Mouse (Mus musculus): Measurements from ENCODE around the gene Akt2. TPM values are rescaled to one million over a fixed set of nuclear protein-coding genes. Genes with fewer than 3 reads are reported as not detected.

Gene Akt2
- polyA plus RNA-seq, 1 experiment from 2014 or later: 75.3 TPM

DNA sequence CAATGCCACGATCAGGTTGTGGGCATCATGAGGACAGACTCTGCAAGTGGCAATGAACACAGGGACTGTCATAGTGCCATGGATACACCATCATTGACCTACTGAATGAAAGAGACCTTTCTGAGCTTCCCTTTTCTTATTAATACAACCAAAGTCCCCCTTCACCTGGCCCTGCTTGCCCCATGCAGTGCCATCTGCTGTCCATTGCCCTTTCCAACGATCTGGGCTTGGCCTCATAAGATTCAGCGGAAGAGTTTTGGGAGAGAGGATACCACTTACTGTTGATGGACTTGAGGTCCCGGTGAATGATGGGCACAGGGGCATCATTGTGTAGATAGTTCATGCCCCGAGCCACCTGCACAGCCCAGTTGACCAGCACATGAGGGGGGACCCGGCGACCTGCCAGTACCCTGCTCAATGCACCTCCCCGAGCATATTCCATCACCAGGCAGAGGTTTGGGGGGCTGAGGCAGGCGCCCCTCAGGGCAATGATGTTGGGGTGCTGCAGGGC is 81.8 kb downstream of the Akt2 start:
- 53% methylated on average over 9 of the region's 9 CpGs for WGBS
- 0 out of 2 replicates have a peak, but pooled peaks cover 5% of the 10 kb centered on the region for H3K36me3 ChIP-seq (ENCODE audit: insufficient read depth, low read length)
- TF ChIP-seq CTCF (IDR thresholded peaks at IDR 0.05; ENCODE audit: low read depth): peak; percentile 38; the same call in 1 of the 2 replicates
- peaks cover 11% of the 10 kb centered on the region; the same call in 1 of the 2 replicates for H3K4me1 ChIP-seq (replicated peaks; ENCODE audit: insufficient read depth, low read length)
- H3K27ac ChIP-seq: no peak overlapping the region
- H3K4me2 ChIP-seq (ENCODE audit: low read length): peak overlapping the region; percentile 100
- no peak for ATAC-seq (replicated peaks; ENCODE audit: low FRiP score, low read depth)
- no peaks in the 10 kb centered on the region for H3K27me3 ChIP-seq (ENCODE audit: insufficient read depth, low read length)
- H3K9me3 ChIP-seq (replicated peaks; ENCODE audit: low read length): no peaks in the 10 kb centered on the region
- H3K4me3 ChIP-seq (replicated peaks; ENCODE audit: low read depth, low read length): peak overlapping the region; percentile 94
- DNase-seq (ENCODE audit: low spot score): no peak
- H3K9ac ChIP-seq (ENCODE audit: low read depth, low read length): peak overlapping the region; percentile 82

GRCm38 (mm10) chr7:27673575-27674131 is 82.3 kb downstream of the Akt2 start:
- peak overlapping the region; percentile 100 for H3K4me2 ChIP-seq (ENCODE audit: low read length)
- TF ChIP-seq CTCF (IDR thresholded peaks at IDR 0.05; ENCODE audit: low read depth): no peak
- peak overlapping the region; percentile 82 for H3K9ac ChIP-seq (ENCODE audit: low read depth, low read length)
- DNase-seq (ENCODE audit: low spot score): peak; percentile 36
- peak overlapping the region; percentile 94 for H3K4me3 ChIP-seq (replicated peaks; ENCODE audit: low read depth, low read length)
- no peak overlapping the region for H3K27ac ChIP-seq
- H3K4me1 ChIP-seq (replicated peaks; ENCODE audit: insufficient read depth, low read length): peaks cover 11% of the 10 kb centered on the region; the same call in 1 of the 2 replicates
- peak; percentile 40; the same call in 1 of the 2 replicates for ATAC-seq (replicated peaks; ENCODE audit: low FRiP score, low read depth)
- no peaks in the 10 kb centered on the region for H3K9me3 ChIP-seq (replicated peaks; ENCODE audit: low read length)
- no peaks in the 10 kb centered on the region for H3K27me3 ChIP-seq (ENCODE audit: insufficient read depth, low read length)
- no peaks in the 10 kb centered on the region for H3K36me3 ChIP-seq (ENCODE audit: insufficient read depth, low read length)
- WGBS: 0% methylated on average over 50 of the region's 52 CpGs

GRCm38 (mm10) chr7:27674195-27674521 is 82.8 kb downstream of the Akt2 start:
- ATAC-seq (replicated peaks; ENCODE audit: low FRiP score, low read depth) (no peak), DNase-seq (ENCODE audit: low spot score) (no peak)
- Histone ChIP-seq H3K4me3 (replicated peaks; ENCODE audit: low read depth, low read length) (peak overlapping the region; percentile 94), H3K4me2 (ENCODE audit: low read length) (peak overlapping the region; percentile 100), H3K4me1 (replicated peaks; ENCODE audit: insufficient read depth, low read length) (peaks cover 11% of the 10 kb centered on the region; the same call in 1 of the 2 replicates), H3K9ac (ENCODE audit: low read depth, low read length) (peak overlapping the region; percentile 82), H3K36me3 (ENCODE audit: insufficient read depth, low read length) (no peaks in the 10 kb centered on the region), H3K9me3 (replicated peaks; ENCODE audit: low read length) (no peaks in the 10 kb centered on the region), H3K27me3 (ENCODE audit: insufficient read depth, low read length) (no peaks in the 10 kb centered on the region), H3K27ac (peak overlapping the region; percentile 89; the same call in 1 of the 2 replicates)
- WGBS: 1% methylated on average over 38 of the region's 38 CpGs
- no peak for TF ChIP-seq CTCF (IDR thresholded peaks at IDR 0.05; ENCODE audit: low read depth)

DNA sequence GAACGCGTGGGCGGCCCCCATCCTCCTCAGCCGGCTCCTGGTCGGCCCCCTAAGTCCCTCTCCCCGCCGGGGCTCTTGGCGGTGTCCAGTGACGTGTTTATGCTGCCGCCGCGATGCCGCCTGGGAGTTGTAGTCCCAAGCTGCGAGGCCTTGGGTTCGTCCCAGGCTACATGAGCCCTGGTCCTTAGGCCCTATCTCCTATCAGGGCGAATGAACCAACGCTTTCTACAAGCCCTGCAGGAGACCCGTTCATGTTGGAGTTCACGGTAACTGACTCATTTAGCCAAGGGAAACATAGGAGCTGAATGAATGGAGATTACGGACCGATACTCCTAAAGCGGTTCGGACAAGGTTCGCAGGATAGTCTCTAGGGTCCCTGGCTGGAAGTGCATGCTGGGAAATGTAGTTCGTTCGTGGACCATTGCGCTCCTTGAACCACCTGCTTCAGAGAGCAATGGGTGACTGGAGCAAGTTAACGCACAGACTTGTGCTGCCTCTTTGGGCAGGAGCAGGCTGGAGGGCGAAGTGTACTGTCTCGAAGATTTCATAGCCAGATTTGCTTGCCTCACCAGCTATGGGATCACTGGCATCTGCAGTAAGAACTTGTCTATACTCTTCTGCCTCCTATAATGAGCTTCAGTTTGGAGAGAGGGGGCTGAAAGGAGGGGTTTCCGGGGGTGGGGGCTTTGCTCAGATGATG is 83.3 kb downstream of the Akt2 start, which contains the start of gene Map3k10:
Gene Map3k10, minus strand, starts transcription at position 77 of the 700 bp plus-strand sequence.
- no peaks in the 10 kb centered on the region for H3K27me3 ChIP-seq (ENCODE audit: insufficient read depth, low read length)
- H3K4me1 ChIP-seq (replicated peaks; ENCODE audit: insufficient read depth, low read length): peaks cover 11% of the 10 kb centered on the region; the same call in 1 of the 2 replicates
- no peaks in the 10 kb centered on the region for H3K36me3 ChIP-seq (ENCODE audit: insufficient read depth, low read length)
- H3K27ac ChIP-seq: peak within 1 kb of the TSS; percentile 89
- H3K9me3 ChIP-seq (replicated peaks; ENCODE audit: low read length): no peaks in the 10 kb centered on the region
- H3K4me3 ChIP-seq (replicated peaks; ENCODE audit: low read depth, low read length): peak within 1 kb of the TSS; percentile 94
- peak; percentile 96 for DNase-seq (ENCODE audit: low spot score)
- TF ChIP-seq CTCF (IDR thresholded peaks at IDR 0.05; ENCODE audit: low read depth): no peak
- under 1% methylated on average over 30 of the region's 31 CpGs for whole genome bisulfite sequencing
- peak; percentile 92 for ATAC-seq (replicated peaks; ENCODE audit: low FRiP score, low read depth)
- peak within 1 kb of the TSS; percentile 100 for H3K4me2 ChIP-seq (ENCODE audit: low read length)
- peak within 1 kb of the TSS; percentile 82 for H3K9ac ChIP-seq (ENCODE audit: low read depth, low read length)

GRCm38 (mm10) chr7:27675222-27675612 is 83.9 kb downstream of the Akt2 start:
- H3K9ac ChIP-seq (ENCODE audit: low read depth, low read length): peak overlapping the region; percentile 82; the same call in 1 of the 2 replicates
- ATAC-seq (replicated peaks; ENCODE audit: low FRiP score, low read depth): no peak
- WGBS: 28% methylated on average over 14 of the region's 14 CpGs

DNA sequence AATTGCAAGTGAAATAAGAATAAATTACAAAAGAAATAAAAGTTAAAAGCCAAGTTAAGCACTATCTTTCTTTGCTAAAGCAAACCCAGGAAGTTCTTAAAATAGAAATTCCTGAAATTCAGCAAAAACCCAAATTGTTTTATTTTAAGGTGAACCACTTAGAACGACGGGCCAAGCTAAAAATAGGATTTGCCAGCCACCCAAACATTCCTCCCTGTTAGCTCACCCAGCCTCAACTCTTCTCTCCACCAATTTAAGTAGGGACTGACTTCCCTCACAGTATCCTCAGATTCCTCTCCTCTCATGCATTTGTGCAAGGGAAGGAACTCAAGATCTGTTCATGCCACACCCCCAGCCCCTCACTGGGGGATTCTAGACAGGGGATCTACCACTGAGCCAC is 91.9 kb downstream of the Akt2 start:
- Histone ChIP-seq H3K27me3 (ENCODE audit: insufficient read depth, low read length) (no peaks in the 10 kb centered on the region), H3K4me3 (replicated peaks; ENCODE audit: low read depth, low read length) (no peak overlapping the region), H3K36me3 (ENCODE audit: insufficient read depth, low read length) (no peaks in the 10 kb centered on the region), H3K4me1 (replicated peaks; ENCODE audit: insufficient read depth, low read length) (no peaks in the 10 kb centered on the region), H3K9me3 (replicated peaks; ENCODE audit: low read length) (no peaks in the 10 kb centered on the region), H3K27ac (no peak overlapping the region), H3K9ac (ENCODE audit: low read depth, low read length) (no peak overlapping the region), H3K4me2 (ENCODE audit: low read length) (no peak overlapping the region)
- 56% methylated on average over 2 of the region's 2 CpGs for WGBS
- no peak for TF ChIP-seq CTCF (IDR thresholded peaks at IDR 0.05; ENCODE audit: low read depth)
- ATAC-seq (replicated peaks; ENCODE audit: low FRiP score, low read depth) (no peak), DNase-seq (ENCODE audit: low spot score) (no peak)

More at GRCm38 (mm10) chr7:27675222-27675612, 83.9 kb downstream of the Akt2 start:
- DNase-seq (ENCODE audit: low spot score): no peak
- no peaks in the 10 kb centered on the region for H3K36me3 ChIP-seq (ENCODE audit: insufficient read depth, low read length)
- peaks cover 11% of the 10 kb centered on the region; the same call in 1 of the 2 replicates for H3K4me1 ChIP-seq (replicated peaks; ENCODE audit: insufficient read depth, low read length)
- TF ChIP-seq CTCF (IDR thresholded peaks at IDR 0.05; ENCODE audit: low read depth): no peak
- H3K4me2 ChIP-seq (ENCODE audit: low read length): peak overlapping the region; percentile 100
- peak overlapping the region; percentile 94 for H3K4me3 ChIP-seq (replicated peaks; ENCODE audit: low read depth, low read length)
- no peaks in the 10 kb centered on the region for H3K27me3 ChIP-seq (ENCODE audit: insufficient read depth, low read length)
- no peak overlapping the region for H3K27ac ChIP-seq
- no peaks in the 10 kb centered on the region for H3K9me3 ChIP-seq (replicated peaks; ENCODE audit: low read length)

Measured in kidney, postnatal 0 days (tissue).